Mouse (Mus musculus) hindbrain, embryonic 10.5 days (tissue): Measurements from ENCODE around the gene Rev3l. TPM values are rescaled to one million over a fixed set of nuclear protein-coding genes. Genes with fewer than 3 reads are reported as not detected.

Experiments used
- polyA plus RNA-seq: library from polyadenylated mRNA; unstranded; fragments of >200 nt; fragmentation: Nextera tagmentation; extraction: Ambion mirVana; gene quantifications from 2 replicates; pipeline ENCODE4 v1.2.1, GENCODE M21; 2016

Gene Rev3l
- polyA plus RNA-seq, 1 experiment from 2014 or later = 8.8 TPM

Other genes with a start within 250 kb of the Rev3l start
- 8.3 and 8.8 TPM in 2 replicates for gene Traf3ip2, start 119.2 kb upstream of the Rev3l start, polyA plus RNA-seq
- gene Mfsd4b4, start 167.1 kb downstream of the Rev3l start, polyA plus RNA-seq = 2.8 and 4.1 TPM in 2 replicates
- gene Mfsd4b2, start 194.8 kb downstream of the Rev3l start, polyA plus RNA-seq = not detected in 2 replicates
- gene Mfsd4b3, start 228.0 kb downstream of the Rev3l start, polyA plus RNA-seq = 0.16 TPM in 1 of 2 replicates, not detected in the other